Mouse (Mus musculus) bone marrow macrophage, adult 2 months (primary cell): ENCODE results near the gene Olfr67.

ENCODE experiments used
- CTCF ChIP-seq: IDR thresholded peaks from 2 replicates; pipeline ENCODE4 v1.5.1; 2012; ENCODE audit warnings: low read depth, mild to moderate bottlenecking, low read length, moderate library complexity
- POLR2A ChIP-seq: IDR thresholded peaks from 2 replicates; pipeline ENCODE4 v1.6.1; 2012; ENCODE audit warnings: mild to moderate bottlenecking, low read depth, low read length, borderline replicate concordance

- TF ChIP-seq CTCF (no peak), POLR2A (no peak)
Measured at GRCm38 (mm10) chr7:103825536-103826254, 34.1 kb upstream of the Olfr67 start.
